Mouse (Mus musculus): ENCODE measurements around the gene Mpdz. TPM values are rescaled to one million over a fixed set of nuclear protein-coding genes. Genes with fewer than 3 reads are reported as not detected.
A peak's percentile ranks its signal among the peaks of the same experiment; 100 is the strongest.

Gene Mpdz
- total RNA-seq (2021) (10 to 100 TPM; 57.7 to 59.6 TPM), polyA plus RNA-seq (2012; rRNA removed) (19.3 and 29.8 TPM in 2 replicates)
- long read RNA-seq, partial matches to known transcripts = 6 of 19 reads
- long read RNA-seq, other reads (novel, unspliced or antisense) = 13 of 19 reads

DNA sequence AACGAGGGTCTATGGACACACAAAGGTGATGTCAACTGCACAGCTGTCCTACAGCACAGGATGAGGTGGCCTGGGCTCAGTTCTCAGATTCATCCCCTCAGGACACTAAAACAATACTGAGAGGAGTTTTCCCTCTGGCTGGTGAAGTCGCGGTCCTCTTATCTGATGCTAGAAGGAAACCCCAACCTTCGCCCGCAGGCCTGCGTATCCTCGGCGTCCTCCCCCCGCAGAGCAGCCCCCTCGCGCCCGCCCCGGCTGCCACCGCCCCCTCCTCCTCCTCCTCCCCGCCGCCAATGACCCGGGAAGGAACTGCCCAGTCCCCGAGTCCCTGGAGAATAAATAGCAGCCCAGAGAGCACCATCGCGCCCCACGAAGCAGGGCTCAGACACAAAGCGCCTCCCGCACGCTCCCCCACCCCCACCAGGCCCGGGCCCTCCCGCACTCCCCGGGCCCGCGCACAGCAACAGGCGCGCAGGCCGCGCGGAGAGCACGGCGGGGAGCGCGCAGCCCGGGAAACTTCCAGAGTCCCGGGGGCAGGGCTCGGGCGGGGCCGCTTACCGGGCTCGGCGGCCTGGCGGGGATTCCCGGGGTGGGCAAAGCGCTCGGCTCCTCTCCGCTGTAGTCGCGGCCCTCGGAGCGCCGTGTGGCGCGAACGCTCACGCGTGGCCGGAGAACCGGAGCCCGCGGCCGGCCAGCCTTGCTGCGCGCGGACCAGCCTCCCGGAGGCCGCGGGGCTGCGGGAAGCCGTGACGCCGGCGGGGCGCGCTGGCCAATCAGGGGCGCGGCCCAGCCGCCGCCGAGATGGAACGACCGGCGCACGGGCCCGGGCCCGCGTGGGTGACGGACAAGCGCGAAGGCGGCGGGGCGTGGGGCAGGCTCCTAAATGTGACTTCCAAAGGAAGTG, at the start of gene Mpdz:
Gene Mpdz (minus strand): TSS at position 738 of the 904 bp plus-strand sequence.
- peak; percentile 87 for DNase-seq
- Histone ChIP-seq H3K4me3 (peak within 1 kb of the TSS; percentile 95), H3K27me3 (ENCODE audit: control insufficient read depth, insufficient read depth, low read length) (no peaks in the 10 kb centered on the region), H3K4me1 (ENCODE audit: control insufficient read depth, insufficient read depth, low read length) (peaks cover 5% of the 10 kb centered on the region), H3K36me3 (ENCODE audit: control insufficient read depth, insufficient read depth, low read length) (no peaks in the 10 kb centered on the region; the same call in none of the 2 replicates), H3K27ac (peak within 1 kb of the TSS; percentile 97), H3K9ac (ENCODE audit: low read depth, low read length) (peak within 1 kb of the TSS; percentile 100), H3K79me2 (replicated peaks; ENCODE audit: control insufficient read depth, insufficient read depth, low read length) (peaks cover 9% of the 10 kb centered on the region; the same call in 1 of the 2 replicates)
- intact Hi-C loops (cut with DNase I) = loop anchor here (5.0 kb wide), 1 partner anchor 265 kb away; no protein-coding TSS in a partner anchor
- TF ChIP-seq EP300 (IDR thresholded peaks at IDR 0.05; ENCODE audit: insufficient read depth, low read depth, low read length) = no peak
- TF ChIP-seq POLR2A (IDR thresholded peaks at IDR 0.05; ENCODE audit: insufficient read depth, low read depth, low read length) = no peak
- TF ChIP-seq CTCF (IDR thresholded peaks at IDR 0.05) = no peak
- WGBS = 2% methylated on average over 91 of the region's 97 CpGs

DNA sequence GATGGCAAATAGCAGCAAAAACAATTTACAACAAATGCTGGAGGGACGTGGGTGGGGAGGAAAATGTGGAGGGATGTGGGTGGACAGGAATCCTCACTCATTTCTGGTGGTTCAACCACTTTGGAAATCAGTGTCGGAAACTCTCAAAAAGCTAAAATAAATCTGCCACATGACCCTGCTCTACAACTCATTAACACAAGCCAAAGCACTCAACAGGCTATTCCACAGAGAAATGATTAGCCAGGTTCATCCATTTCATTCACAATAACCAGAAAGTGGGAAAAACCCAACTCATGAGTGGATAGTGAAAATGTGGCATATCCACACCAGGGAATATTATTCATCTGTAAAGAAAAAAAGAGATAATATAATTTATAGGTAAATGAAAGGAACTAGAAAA, 47.9 kb upstream of the Mpdz start:
- Histone ChIP-seq H3K79me2 (replicated peaks; ENCODE audit: control insufficient read depth, insufficient read depth, low read length) (no peaks in the 10 kb centered on the region), H3K27me3 (ENCODE audit: control insufficient read depth, insufficient read depth, low read length) (no peaks in the 10 kb centered on the region), H3K9ac (ENCODE audit: low read depth, low read length) (no peak overlapping the region), H3K4me1 (ENCODE audit: control insufficient read depth, insufficient read depth, low read length) (no peaks in the 10 kb centered on the region), H3K4me3 (no peak overlapping the region), H3K27ac (no peak overlapping the region), H3K36me3 (ENCODE audit: control insufficient read depth, insufficient read depth, low read length) (no peaks in the 10 kb centered on the region)
- no peak for TF ChIP-seq EP300 (IDR thresholded peaks at IDR 0.05; ENCODE audit: insufficient read depth, low read depth, low read length)
- no peak for TF ChIP-seq POLR2A (IDR thresholded peaks at IDR 0.05; ENCODE audit: insufficient read depth, low read depth, low read length)
- TF ChIP-seq CTCF (IDR thresholded peaks at IDR 0.05) = no peak
- intact Hi-C loops (cut with DNase I) = loop anchor here (5.0 kb wide), 1 partner anchor 1442 kb away; no protein-coding TSS in a partner anchor
- WGBS = 78% methylated on average over 2 of the region's 2 CpGs
- DNase-seq = no peak

DNA sequence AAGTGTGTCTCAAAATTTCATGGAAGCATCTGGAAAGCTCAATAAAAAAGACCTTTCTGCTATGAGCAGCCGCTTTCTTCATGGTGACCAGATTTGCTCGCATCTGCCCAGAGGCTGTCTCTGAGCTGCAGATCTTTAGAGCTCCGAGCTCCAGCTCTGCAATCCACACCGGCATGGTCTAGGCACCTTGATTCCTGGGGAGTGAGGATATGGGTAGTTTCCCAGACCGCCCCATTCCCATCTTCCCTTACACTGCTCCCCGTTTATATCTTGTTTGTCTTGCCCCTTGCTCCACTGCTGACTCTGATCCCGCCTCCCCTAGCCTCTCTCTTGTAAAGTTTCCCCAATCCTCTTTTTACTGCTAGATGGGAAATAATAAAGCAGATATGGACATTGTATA, 42.0 kb upstream of the Mpdz start:
- H3K4me1 ChIP-seq (ENCODE audit: control insufficient read depth, insufficient read depth, low read length) = no peaks in the 10 kb centered on the region
- TF ChIP-seq POLR2A (IDR thresholded peaks at IDR 0.05; ENCODE audit: insufficient read depth, low read depth, low read length) = no peak
- no peak for TF ChIP-seq CTCF (IDR thresholded peaks at IDR 0.05)
- TF ChIP-seq EP300 (IDR thresholded peaks at IDR 0.05; ENCODE audit: insufficient read depth, low read depth, low read length) = no peak
- no peaks in the 10 kb centered on the region for H3K79me2 ChIP-seq (replicated peaks; ENCODE audit: control insufficient read depth, insufficient read depth, low read length)
- intact Hi-C loops (cut with DNase I) = no loop called here
- 54% methylated on average over 7 of the region's 7 CpGs for WGBS
- no peaks in the 10 kb centered on the region for H3K36me3 ChIP-seq (ENCODE audit: control insufficient read depth, insufficient read depth, low read length)
- DNase-seq = no peak
- no peak overlapping the region for H3K4me3 ChIP-seq
- H3K27ac ChIP-seq = no peak overlapping the region
- H3K9ac ChIP-seq (ENCODE audit: low read depth, low read length) = no peak overlapping the region
- no peaks in the 10 kb centered on the region for H3K27me3 ChIP-seq (ENCODE audit: control insufficient read depth, insufficient read depth, low read length)

DNA sequence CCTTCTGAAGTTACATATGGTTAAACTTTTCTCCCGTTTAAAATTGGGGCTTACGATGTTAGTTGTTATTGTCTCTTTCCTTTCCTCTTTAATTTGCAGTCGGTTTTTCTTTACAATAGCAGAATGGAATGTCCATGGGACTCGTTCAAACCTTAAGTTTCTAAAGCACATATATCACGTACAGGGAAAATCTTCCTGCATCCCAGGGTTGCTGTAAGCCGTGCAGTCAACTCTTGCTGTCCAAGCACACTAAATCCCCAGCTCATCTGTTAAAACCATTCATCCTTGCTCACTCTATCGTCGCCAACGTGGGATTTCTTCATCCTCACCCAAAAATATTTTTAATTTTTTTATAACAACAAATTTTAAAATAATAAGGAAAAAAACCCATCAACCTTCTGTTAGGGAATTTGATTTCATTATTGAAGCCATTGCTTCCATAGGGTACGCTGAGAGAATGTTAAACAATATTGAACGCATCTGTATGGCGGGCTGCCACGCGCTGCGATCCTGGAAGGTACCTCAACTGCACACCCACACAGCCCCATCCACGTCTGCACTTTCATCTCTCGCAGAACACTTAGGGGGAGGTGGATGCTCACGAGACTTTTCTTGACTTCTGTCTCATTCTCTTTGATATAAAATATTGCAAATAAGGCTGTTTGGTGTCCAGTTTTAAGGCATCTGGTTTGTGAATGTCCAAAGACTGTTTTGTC, 41.4 kb upstream of the Mpdz start:
- no peaks in the 10 kb centered on the region for H3K79me2 ChIP-seq (replicated peaks; ENCODE audit: control insufficient read depth, insufficient read depth, low read length)
- no peak overlapping the region for H3K4me3 ChIP-seq
- DNase-seq = no peak
- no peaks in the 10 kb centered on the region for H3K4me1 ChIP-seq (ENCODE audit: control insufficient read depth, insufficient read depth, low read length)
- no peak overlapping the region for H3K9ac ChIP-seq (ENCODE audit: low read depth, low read length)
- H3K27ac ChIP-seq = peak overlapping the region; percentile 10
- TF ChIP-seq CTCF (IDR thresholded peaks at IDR 0.05) (no peak), POLR2A (IDR thresholded peaks at IDR 0.05; ENCODE audit: insufficient read depth, low read depth, low read length) (no peak), EP300 (IDR thresholded peaks at IDR 0.05; ENCODE audit: insufficient read depth, low read depth, low read length) (no peak)
- 68% methylated on average over 18 of the region's 18 CpGs for WGBS
- H3K36me3 ChIP-seq (ENCODE audit: control insufficient read depth, insufficient read depth, low read length) = no peaks in the 10 kb centered on the region
- H3K27me3 ChIP-seq (ENCODE audit: control insufficient read depth, insufficient read depth, low read length) = no peaks in the 10 kb centered on the region
- intact Hi-C loops (cut with DNase I) = no loop called here

DNA sequence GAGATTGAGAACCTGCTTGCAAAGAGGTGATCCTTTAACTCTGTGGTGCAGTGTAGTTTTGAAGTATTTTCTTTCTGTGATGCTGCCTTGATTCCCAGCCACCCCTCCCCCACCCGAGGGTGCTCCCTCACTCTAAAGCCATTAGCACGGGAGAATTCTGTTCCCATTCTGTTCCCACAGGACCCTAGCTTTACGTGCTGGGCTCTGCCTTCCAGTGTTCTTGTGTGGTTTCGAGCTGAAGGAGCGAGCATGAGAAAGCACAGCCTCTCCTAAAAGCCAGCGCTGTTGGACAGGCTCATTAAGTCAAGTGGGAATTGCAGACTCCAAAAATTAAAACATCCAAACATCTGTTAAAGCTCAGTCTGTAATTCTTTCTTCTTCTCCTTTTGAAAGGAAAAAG, 40.5 kb upstream of the Mpdz start:
- H3K27me3 ChIP-seq (ENCODE audit: control insufficient read depth, insufficient read depth, low read length) = no peaks in the 10 kb centered on the region
- H3K4me1 ChIP-seq (ENCODE audit: control insufficient read depth, insufficient read depth, low read length) = no peaks in the 10 kb centered on the region
- H3K36me3 ChIP-seq (ENCODE audit: control insufficient read depth, insufficient read depth, low read length) = no peaks in the 10 kb centered on the region
- WGBS = 28% methylated on average over 6 of the region's 6 CpGs
- no peaks in the 10 kb centered on the region for H3K79me2 ChIP-seq (replicated peaks; ENCODE audit: control insufficient read depth, insufficient read depth, low read length)
- DNase-seq = peak; percentile 48 to 53
- H3K27ac ChIP-seq = no peak overlapping the region; the same call in 1 of the 2 replicates
- no peak overlapping the region for H3K4me3 ChIP-seq
- no peak for TF ChIP-seq EP300 (IDR thresholded peaks at IDR 0.05; ENCODE audit: insufficient read depth, low read depth, low read length)
- TF ChIP-seq CTCF (IDR thresholded peaks at IDR 0.05) = no peak
- TF ChIP-seq POLR2A (IDR thresholded peaks at IDR 0.05; ENCODE audit: insufficient read depth, low read depth, low read length) = no peak
- intact Hi-C loops (cut with DNase I) = no loop called here
- H3K9ac ChIP-seq (ENCODE audit: low read depth, low read length) = no peak overlapping the region

Data from heart, adult 2 months (tissue).